Mouse (Mus musculus) WW6 (cell line): ENCODE measurements around the gene Ciapin1.
A peak's percentile ranks its signal among the peaks of the same experiment; 100 is the strongest.
"Not testable (repeated sequence)": the region's sequence is repeated elsewhere in the genome, so short reads cannot be mapped to it uniquely, and the experiment has no call there.

ENCODE experiments used
- DNase-seq: peaks from one replicate; pipeline ENCODE4 v3.0.0-alpha.2; 2013; ENCODE audit warnings: low read depth, low spot score

Gene Ciapin1

GRCm38 (mm10) chr8:94857346-94858173 is 19.4 kb upstream of the Ciapin1 start, which contains the start of gene Polr2c:
Gene Polr2c, plus strand, starts transcription at chr8:94857450.
- DNase-seq = no peak

- DNase-seq = no peak
Measured at GRCm38 (mm10) chr8:94857011-94857345, 18.8 kb upstream of the Ciapin1 start.

- DNase-seq = not testable (repeated sequence)
Measured at GRCm38 (mm10) chr8:94854761-94855160, 16.6 kb upstream of the Ciapin1 start.

DNA sequence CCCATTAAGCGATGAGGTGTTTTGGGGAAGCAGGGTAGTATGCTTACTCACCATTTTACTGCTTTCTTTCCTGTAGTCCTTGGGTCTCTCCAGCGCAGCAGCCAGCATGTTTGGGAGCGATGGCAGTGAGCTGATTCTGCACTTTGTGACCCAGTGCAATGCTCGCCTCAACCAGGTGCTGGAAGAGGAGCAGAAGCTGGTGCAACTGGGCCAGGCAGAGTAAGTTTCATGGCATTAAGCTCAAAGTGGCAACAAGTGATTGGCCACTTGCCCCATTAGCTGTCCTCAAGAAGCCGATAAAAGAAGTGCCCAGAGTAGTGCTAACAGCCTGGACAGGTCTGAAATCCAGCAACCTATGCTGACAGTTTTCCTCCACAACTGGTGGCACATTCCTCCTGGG is 11.9 kb upstream of the Ciapin1 start:
- DNase-seq = no peak

DNA sequence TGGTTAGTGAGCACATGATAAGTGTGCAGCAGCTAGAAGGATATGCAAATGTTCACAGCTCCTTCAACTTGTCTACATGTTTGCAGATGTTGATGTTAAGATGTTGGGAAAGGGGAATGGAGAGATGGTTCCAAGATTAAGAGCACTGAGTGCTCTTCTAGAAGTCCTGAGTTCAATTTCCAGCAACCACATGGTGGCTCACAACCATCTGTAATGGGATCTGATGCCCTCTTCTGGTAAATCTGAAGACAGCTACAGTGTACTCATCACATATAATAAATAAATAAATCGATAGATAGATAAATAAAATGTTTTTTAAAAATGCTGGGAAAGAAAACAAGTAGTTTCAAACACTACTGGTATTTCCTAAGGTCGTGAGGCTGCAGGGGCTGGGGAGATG is 3.0 kb upstream of the Ciapin1 start:
- no peak for DNase-seq

DNA sequence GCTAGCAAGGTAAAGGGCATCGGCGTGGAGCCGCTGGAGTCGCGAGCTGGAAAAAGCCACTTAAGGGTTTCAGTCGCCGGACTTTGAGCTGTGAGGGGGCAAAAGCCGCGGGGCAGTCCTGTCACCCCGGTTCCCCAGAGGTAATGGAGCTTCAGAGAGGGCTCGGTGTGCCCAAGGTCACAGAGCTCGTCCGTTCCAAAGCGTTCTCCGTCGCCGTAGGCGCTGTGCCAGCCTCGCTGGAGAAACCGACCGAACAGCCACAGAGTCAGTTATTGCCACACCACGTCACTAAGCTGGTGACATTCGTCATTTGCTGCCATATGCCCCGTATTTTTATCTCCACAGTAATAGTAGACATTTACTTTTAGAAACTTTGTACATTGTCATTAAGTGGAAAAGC is 442 bp upstream of the Ciapin1 start:
- DNase-seq = no peak

DNA sequence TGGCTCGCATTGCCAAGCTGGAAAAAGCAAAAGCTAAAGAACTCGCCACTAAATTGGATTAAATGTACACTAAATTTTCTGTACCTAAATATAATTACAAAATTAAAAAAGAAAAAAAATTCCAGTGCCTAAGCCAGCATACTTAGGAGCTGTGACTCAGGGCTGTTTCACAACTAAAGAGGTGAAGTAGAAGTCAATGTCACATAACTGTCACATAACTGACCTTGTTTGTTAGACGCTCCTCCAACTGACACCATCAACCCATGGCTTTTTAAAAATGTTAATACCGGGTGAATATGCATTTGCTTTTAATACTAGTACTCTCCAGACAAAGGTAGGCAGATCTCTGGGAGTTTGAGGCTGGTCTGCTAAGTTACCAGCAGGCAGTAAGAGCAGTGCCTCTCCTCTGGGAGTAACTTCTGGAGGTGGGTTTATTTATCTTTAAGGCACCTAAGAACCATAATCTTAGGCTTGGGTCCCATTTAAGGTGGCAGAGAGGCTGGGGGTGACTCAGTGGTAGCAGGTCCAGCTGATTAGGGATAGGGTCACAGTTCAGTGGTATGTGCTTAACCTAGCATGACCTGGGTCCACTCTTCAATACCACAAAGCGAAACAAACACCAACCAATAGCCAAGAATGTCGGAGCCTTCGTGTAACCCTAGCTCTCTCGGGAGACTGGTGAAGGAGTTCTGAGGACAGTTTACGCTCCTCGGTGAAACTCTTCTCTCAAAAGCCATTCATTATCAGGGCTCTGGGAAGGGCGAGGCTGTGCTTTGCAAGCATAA is 1.5 kb downstream of the Ciapin1 start:
- no peak for DNase-seq

DNA sequence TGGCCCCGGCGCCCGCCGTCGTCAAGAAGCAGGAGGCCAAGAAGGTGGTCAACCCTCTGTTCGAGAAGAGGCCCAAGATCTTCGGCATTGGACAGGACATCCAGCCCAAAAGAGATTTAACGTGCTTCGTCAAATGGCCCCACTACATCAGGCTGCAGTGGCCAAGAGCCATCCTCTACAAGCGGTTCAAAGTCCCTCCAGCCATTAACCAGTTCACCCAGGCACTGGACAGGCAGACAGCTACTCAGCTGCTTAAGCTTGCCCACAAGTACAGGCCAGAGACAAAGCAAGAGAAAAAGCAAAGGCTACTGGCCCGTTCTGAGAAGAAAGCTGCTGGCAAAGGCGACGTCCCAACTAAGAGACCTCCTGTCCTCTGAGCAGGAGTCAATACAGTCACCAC is 2.4 kb downstream of the Ciapin1 start:
- DNase-seq = not testable (repeated sequence)

DNA sequence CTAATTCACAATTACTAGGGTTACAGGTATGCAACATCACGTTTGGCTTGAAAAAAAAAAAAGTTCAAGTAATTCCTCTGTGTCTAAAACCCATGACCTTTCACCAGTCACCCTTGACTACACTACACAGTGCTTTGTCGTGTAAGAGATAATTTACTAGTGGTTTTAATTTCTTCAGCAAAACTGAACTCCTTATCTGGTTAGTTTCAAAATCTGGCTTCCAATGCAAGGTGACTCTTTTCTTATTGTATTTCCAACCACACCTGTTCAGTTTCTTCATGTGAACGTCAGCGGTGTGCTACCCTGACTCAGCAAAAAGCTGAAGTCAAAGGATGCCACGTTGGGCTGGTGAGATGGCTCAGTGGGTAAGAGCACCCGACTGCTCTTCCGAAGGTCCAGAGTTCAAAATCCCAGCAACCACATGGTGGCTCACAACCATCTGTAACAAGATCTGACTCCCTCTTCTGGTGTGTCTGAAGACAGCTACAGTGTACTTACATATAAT is 4.2 kb downstream of the Ciapin1 start:
- not testable (repeated sequence) for DNase-seq

DNA sequence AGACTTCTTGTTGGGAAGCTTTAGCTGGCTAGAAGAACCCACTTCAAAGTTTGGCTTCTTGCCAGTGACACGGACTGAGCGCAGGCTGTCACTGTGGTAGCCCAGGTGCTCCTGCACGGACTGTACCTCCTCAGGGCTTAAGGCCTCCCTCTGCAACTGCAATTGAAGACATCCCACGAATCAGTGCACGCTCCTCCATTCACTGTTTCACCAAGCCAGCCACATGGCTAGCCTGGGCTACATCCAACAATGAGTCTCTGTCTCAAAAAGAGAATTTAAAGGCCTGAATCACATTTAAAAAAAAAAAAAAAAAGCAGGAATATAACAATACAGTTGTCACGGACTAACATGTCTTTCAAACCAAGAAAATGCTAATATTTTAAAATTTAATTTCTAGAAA is 9.9 kb downstream of the Ciapin1 start:
- DNase-seq = no peak

DNA sequence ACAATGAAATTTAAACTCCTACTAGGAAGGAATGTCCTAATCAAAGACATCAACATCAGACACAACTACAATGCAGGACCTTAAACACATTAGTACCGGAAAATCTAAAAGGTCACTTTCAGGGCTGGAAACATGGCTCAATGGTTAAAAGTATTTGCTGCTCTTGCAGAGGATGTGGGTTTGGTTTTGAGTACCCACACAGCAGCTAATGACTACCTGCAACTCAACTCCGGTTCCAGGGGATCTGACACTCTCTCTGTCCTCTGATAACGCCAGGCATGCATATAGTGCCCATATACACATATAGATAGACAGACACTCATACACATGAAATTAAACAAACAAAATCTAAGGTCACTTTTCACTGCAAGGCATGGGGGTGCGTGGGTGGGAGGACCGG is 11.9 kb downstream of the Ciapin1 start:
- DNase-seq = no peak

- DNase-seq = no peak
Measured at GRCm38 (mm10) chr8:94825170-94825569, 13.0 kb downstream of the Ciapin1 start.

- peak; percentile 65 for DNase-seq
Measured at GRCm38 (mm10) chr8:94822637-94823560, 15.3 kb downstream of the Ciapin1 start.

DNA sequence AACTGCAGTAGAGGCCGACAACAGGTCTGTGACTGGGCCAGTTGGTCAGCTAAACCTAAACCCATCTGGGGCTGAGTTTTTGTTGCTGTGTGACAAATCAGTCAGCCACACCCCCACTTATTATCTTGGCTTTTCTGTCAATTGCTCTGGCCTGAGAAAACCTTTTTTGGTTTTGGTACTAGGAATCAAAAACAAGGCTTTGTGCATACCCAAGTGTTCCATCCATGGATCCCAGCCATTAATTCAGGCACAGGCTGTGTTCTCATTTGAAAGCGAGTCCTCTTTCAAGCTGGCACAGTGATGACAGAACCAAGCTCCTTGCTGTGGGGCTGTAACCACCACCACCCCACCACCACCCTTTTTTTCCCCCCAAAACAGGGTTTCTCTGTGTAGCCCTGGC is 16.8 kb downstream of the Ciapin1 start:
- DNase-seq = no peak

DNA sequence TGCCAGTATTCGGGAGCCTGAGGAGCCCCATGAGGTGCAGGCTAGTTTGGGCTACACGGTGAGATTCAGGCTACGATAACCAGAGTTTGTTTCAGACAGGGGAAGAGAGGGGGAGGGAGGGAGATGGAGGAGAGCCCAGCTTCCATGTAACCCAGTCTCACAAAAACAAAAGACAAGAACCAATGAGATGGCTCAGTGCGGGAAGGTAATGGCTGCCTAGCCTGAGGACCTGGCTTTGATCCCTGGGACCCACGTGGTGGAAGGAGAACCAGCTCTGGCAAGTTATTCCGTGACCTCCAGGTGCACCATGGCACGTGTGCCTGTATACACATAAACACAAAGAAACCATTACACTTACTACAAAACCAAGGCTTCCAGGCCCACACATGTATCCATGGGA is 17.6 kb downstream of the Ciapin1 start:
- DNase-seq = no peak

DNA sequence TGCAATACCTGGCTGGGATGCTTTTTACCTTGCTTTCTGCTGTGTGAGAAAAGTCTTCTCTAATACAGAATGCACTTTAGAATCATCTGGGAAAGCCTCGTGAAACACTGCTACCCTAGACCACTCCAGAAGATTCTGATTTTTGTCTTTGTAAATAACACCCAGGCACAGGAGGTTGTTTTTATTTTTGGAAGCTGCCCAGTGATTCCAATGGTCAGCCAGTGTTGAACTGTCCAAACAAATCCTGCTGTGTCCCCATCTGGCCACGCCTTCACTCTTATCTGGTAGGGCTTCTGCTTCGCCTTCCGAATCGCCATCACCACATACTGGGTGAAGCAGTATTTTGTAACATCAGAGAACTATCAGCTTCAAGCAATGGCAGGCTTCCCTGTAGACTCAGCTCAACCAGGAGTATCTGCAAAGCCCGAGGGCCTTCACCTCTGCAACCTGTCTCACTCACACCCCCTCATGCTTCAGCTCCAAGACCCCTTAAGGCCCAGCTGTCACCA is 18.4 kb downstream of the Ciapin1 start:
- DNase-seq = no peak

- no peak for DNase-seq
Measured at GRCm38 (mm10) chr8:94817933-94818332, 20.2 kb downstream of the Ciapin1 start.

- DNase-seq = no peak
Measured at GRCm38 (mm10) chr8:94814556-94814955, 23.6 kb downstream of the Ciapin1 start.

DNA sequence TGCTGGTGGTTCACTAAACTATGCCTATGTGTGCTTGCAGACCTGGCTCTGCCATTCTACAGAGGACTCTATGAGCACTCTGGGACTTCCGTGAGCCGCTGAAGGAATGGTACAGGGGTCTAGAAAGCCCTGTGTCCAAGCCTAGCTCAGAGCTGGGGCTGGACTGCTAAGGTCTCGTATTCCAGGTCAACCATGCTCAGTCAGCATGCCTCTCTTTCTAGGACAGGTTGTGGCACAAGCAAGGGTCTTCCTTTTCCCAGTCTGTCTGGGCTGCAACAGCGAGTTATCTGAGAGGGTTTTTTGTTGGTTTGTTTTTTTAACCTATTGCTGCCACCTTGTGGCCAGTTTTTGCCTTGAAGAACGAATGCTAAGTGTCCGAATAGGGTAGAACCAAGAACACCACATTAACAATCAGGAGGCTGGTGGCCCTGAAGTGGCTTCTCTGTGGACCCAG is 25.5 kb downstream of the Ciapin1 start:
- DNase-seq = peak; percentile 73

DNA sequence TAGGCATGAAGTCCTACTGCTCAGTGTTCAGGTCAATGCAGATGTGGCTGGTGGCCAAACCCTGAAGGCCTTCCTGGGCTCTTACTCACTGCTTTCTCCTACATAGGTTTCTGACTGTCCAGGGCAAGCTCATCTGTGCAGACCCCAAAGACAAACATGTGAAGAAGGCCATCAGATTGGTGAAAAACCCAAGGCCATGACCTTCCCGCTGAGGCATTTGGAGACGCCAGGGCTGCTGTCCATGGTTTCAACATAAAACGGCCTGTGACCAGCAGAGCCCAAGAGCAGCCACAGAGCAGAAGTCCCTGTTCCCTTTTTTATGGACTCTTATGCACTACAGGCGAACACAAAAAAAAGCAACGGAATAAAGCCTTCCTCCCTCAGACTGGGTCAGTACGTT is 26.5 kb downstream of the Ciapin1 start:
- no peak for DNase-seq

DNA sequence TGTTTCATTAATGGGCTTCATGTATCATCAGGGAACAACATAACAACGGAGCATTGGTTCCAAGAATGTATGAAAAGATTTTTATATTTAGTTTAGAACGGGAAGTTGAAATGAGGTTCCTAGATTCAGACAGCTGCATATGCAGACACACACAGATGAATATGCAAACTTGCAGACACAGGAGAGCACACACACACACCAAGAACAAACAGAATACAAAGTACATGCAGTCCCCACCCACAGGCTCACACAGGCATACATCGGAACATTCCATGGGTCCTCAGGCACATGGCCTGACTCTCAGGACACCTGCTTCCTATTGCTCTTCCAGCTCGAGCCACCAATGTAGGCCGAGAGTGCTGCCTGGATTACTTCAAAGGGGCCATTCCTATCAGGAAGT is 27.3 kb downstream of the Ciapin1 start:
- no peak for DNase-seq
